Mouse (Mus musculus) forebrain, embryonic 14.5 days (tissue): ENCODE measurements around the gene Cep78. TPM values are rescaled to one million over a fixed set of nuclear protein-coding genes. Genes with fewer than 3 reads are reported as not detected.
A peak's percentile ranks its signal among the peaks of the same experiment; 100 is the strongest.

Source experiments
- ATAC-seq: fragments of 200-750 bp; cut with Nextera tagmentation; 2 replicates; pipeline ENCODE4 v1.8.0; 2017; ENCODE audit warnings: mild to moderate bottlenecking, moderate library complexity
- DNase-seq: peaks from one replicate; pipeline ENCODE4 v3.0.0-alpha.2; 2015; ENCODE audit warnings: low spot score
- H3K27ac ChIP-seq: fragments of 300-500 bp; sonication (generic); 2 replicates; pipeline ENCODE4 v1.5.1; 2014; ENCODE audit warnings: low read depth, mild to moderate bottlenecking, control low read depth, low read length, moderate library complexity
- H3K27me3 ChIP-seq: fragments of 300-500 bp; sonication (generic); replicated peaks from 2 replicates; pipeline ENCODE4 v1.6.1; 2014; ENCODE audit warnings: low read length, control low read depth, mixed read lengths; ENCODE audit not compliant: control insufficient read depth, insufficient read depth
- H3K36me3 ChIP-seq: fragments of 300-500 bp; sonication (generic); 2 replicates; pipeline ENCODE4 v1.6.1; 2014; ENCODE audit warnings: low read length, control low read depth; ENCODE audit not compliant: control insufficient read depth, insufficient read depth
- H3K4me1 ChIP-seq: fragments of 300-500 bp; sonication (generic); 2 replicates; pipeline ENCODE4 v1.6.1; 2014; ENCODE audit warnings: antibody characterized with exemption, low read length, control low read depth; ENCODE audit not compliant: control insufficient read depth, insufficient read depth
- H3K4me2 ChIP-seq: fragments of 300-500 bp; sonication (generic); 2 replicates; pipeline ENCODE4 v1.6.1; 2014; ENCODE audit warnings: mild to moderate bottlenecking, control low read depth, low read length
- H3K4me3 ChIP-seq: fragments of 300-500 bp; sonication (generic); 2 replicates; pipeline ENCODE4 v1.5.1; 2014; ENCODE audit warnings: low read depth, low read length, control low read depth
- H3K9ac ChIP-seq: fragments of 300-500 bp; sonication (generic); 2 replicates; pipeline ENCODE4 v1.6.1; 2014; ENCODE audit warnings: mild to moderate bottlenecking, low read length, control low read depth, moderate library complexity
- H3K9me3 ChIP-seq: fragments of 300-500 bp; sonication (generic); replicated peaks from 2 replicates; pipeline ENCODE4 v1.6.1; 2016; ENCODE audit warnings: low read length, control low read depth, mixed read lengths; ENCODE audit not compliant: control insufficient read depth
- WGBS: fragments of 180-500 bp; shearing (Covaris S2); extraction: QIAGEN DNeasy Blood & Tissue Kit; methylation state at CpG from one replicate; pipeline ENCODE4 v1.1.7; 2014; 5-methylcytosine and 5-hydroxymethylcytosine counted together
- polyA plus RNA-seq: library from polyadenylated mRNA; unstranded; fragments of >200 nt; fragmentation: Nextera tagmentation; extraction: Ambion mirVana; gene quantifications from 2 replicates; pipeline ENCODE4 v1.2.1, GENCODE M21; 2014

Gene Cep78
- polyA plus RNA-seq, 1 experiment from 2014 or later: 36.6 TPM

DNA sequence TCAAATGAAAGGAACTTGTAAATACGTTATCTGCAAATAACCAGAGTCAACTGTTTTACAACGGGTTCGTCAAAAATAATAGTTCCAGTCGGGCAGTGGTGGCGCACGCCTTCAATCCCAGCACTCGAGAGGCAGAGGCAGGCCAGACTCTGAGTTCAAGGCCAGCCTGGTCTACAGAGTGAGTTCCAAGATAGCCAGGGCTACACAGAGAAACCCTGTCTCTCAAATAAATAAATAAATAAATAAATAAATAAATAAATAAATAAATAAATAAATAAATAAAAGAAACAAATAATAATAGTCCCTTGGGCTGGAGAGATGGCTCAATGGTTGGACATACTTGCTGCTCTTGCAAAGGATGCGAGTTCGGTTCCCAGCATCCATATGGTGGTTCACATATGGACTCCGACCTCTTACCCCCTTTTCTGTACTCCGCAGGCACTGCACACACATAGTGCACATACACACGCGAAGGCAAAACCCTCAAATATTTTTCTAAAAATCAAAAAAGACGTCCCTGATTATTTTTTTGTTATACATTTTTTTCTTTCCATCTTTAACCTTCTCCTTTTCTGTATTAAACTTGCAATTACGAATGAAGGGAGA, 947 bp downstream of the Cep78 start:
- Histone ChIP-seq H3K27me3 (no peaks in the 10 kb centered on the region), H3K9ac (peak overlapping the region; percentile 95), H3K36me3 (peaks cover 11% of the 10 kb centered on the region; the same call in 1 of the 2 replicates), H3K27ac (peak overlapping the region; percentile 92), H3K4me2 (peak overlapping the region; percentile 64), H3K4me1 (peaks cover 14% of the 10 kb centered on the region), H3K9me3 (no peaks in the 10 kb centered on the region), H3K4me3 (peak overlapping the region; percentile 93)
- peak; percentile 18; the same call in 1 of the 2 replicates for ATAC-seq
- peak; percentile 35 for DNase-seq
- 40% methylated on average over 15 of the region's 15 CpGs for WGBS

DNA sequence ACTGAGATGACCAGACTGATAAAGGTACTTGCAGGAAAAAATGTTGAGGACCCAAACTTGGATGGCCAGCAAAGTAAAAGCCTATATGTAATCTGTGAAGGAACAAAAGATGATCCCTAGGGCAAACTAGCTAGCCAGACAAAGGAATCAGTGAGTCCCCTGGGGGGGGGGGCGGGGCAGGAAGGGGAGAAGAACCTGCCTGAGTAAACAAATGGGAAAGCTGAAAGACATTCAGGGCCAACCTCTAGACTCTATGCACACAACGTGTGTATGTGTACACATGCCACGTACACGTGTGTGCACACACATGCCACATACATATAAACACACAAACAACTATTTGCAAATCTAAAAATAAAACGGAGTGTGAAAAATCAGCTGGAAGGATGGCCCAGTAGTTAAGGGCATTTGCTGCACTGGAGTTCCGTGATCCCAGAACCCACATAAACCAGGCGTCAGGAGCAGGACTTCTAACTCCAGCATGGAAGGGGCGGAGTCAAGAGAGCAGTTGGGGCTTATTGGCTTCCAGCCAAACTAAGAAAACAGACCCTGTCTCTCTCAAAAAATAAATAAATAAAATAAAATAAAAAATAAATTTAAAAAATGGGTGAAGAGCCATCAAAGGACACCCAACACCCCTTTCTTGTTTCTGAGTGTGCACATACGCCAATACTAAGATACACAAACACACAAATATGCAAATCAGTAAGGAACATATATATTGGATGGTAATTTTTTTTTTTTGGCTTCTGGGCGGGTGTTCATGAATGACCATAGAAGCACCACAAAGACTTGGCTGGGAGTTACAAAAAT, 1.7 kb downstream of the Cep78 start:
- Histone ChIP-seq H3K4me2 (peak overlapping the region; percentile 64), H3K9ac (no peak overlapping the region), H3K4me3 (peak overlapping the region; percentile 93), H3K27ac (no peak overlapping the region), H3K36me3 (peaks cover 17% of the 10 kb centered on the region; the same call in 1 of the 2 replicates), H3K27me3 (no peaks in the 10 kb centered on the region), H3K4me1 (peaks cover 14% of the 10 kb centered on the region), H3K9me3 (no peaks in the 10 kb centered on the region)
- WGBS: 26% methylated on average over 9 of the region's 10 CpGs
- peak; percentile 62 for DNase-seq
- ATAC-seq: no peak

DNA sequence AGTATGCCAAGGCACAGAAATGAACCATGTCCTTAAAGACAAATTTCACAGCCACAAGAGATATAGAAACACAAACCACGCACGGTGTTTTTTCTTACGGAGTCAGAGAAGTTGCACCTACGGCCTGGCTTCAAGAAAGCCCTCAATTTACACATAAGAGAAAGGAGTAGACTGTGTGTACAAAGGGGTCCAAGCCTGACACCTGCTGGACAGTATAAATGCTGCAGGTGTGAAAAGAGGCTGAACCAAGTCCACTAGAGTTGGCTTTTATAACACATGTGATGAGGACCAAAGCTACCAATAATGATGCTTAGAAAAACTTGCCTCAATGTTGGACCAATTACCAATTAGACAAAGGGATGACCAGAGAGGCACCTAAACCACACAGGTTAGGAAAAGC, 2.9 kb downstream of the Cep78 start:
- H3K9ac ChIP-seq: no peak overlapping the region
- no peaks in the 10 kb centered on the region for H3K27me3 ChIP-seq
- no peak overlapping the region for H3K4me3 ChIP-seq
- peaks cover 28% of the 10 kb centered on the region for H3K36me3 ChIP-seq
- H3K27ac ChIP-seq: no peak overlapping the region
- peak; percentile 80 for DNase-seq
- H3K4me1 ChIP-seq: peaks cover 14% of the 10 kb centered on the region
- no peaks in the 10 kb centered on the region for H3K9me3 ChIP-seq
- WGBS: 41% methylated on average over 4 of the region's 4 CpGs
- ATAC-seq: peak; percentile 21; the same call in 1 of the 2 replicates
- H3K4me2 ChIP-seq: peak overlapping the region; percentile 5; the same call in 1 of the 2 replicates

DNA sequence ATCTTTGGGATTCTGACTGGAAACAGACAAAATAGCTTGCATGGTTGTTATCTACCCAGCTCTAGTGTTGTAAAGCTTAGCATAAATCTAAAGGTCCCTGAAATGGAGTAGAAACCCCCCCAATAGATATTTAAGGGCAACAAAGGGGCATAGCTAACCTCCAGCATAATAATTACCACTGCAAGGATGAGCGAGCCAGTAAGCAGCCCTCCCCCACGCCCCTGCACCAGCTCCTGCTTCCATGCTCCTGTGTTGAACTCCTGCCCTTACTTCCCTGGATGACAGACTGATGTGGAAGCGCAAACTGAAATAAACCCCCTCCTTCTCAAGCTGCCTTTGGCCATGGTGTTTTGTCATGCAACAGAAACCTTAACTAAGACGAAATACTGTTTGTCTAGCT, 11.4 kb downstream of the Cep78 start:
- Histone ChIP-seq H3K27ac (no peak overlapping the region), H3K9ac (no peak overlapping the region; the same call in 1 of the 2 replicates), H3K4me1 (no peaks in the 10 kb centered on the region), H3K27me3 (no peaks in the 10 kb centered on the region), H3K4me3 (no peak overlapping the region), H3K9me3 (no peaks in the 10 kb centered on the region), H3K36me3 (peaks cover 92% of the 10 kb centered on the region), H3K4me2 (no peak overlapping the region)
- WGBS: 86% methylated on average over 4 of the region's 4 CpGs
- DNase-seq: no peak
- no peak for ATAC-seq

DNA sequence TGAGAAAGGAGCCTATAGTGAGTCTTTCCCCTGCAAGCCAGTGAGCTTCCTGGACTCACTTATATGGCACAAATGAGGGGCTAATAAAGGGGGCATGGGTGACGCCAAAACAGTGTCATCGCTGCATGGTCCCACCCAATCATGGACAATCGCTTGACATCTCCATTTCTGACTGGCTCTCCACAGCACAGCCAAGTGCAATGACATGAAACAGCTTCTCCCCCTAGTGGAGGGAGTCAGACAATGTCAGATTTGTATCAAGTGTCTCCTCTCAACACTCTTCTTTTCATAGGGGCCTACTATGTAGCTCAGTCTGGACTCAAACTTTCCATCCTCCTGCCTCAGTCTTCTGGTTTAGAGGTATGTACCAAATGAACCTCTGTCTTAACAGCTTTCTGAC, 19.7 kb downstream of the Cep78 start:
- Histone ChIP-seq H3K4me1 (no peaks in the 10 kb centered on the region), H3K9ac (no peak overlapping the region), H3K9me3 (no peaks in the 10 kb centered on the region), H3K27me3 (no peaks in the 10 kb centered on the region), H3K4me2 (no peak overlapping the region), H3K36me3 (peaks cover 74% of the 10 kb centered on the region), H3K27ac (no peak overlapping the region), H3K4me3 (no peak overlapping the region)
- DNase-seq (peak; percentile 78), ATAC-seq (peak; percentile 82)
- WGBS: 60% methylated on average over 3 of the region's 3 CpGs

DNA sequence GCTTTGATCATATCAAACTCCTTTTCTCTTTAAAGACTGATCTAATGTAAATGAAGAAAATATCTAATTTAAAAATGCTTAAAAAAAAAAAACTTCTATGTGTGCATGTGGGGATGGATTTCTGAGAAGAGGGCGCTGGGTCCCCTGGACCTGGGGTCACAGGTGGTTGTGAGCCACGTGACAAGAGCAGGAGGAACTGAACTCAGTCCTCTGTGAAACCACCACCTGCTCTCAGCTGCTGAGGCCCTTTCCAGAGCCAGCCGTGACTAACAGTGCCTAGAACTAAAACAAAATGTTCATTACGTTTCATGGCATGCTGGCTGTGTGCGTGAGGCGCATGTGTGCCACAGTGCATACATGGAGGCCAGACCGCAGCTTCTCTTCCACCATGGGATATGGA, 20.3 kb downstream of the Cep78 start:
- DNase-seq (no peak), ATAC-seq (no peak)
- Histone ChIP-seq H3K9ac (no peak overlapping the region), H3K36me3 (peaks cover 74% of the 10 kb centered on the region), H3K9me3 (no peaks in the 10 kb centered on the region), H3K4me3 (no peak overlapping the region), H3K27ac (no peak overlapping the region), H3K4me1 (no peaks in the 10 kb centered on the region), H3K4me2 (no peak overlapping the region), H3K27me3 (no peaks in the 10 kb centered on the region)
- 90% methylated on average over 7 of the region's 7 CpGs for WGBS

DNA sequence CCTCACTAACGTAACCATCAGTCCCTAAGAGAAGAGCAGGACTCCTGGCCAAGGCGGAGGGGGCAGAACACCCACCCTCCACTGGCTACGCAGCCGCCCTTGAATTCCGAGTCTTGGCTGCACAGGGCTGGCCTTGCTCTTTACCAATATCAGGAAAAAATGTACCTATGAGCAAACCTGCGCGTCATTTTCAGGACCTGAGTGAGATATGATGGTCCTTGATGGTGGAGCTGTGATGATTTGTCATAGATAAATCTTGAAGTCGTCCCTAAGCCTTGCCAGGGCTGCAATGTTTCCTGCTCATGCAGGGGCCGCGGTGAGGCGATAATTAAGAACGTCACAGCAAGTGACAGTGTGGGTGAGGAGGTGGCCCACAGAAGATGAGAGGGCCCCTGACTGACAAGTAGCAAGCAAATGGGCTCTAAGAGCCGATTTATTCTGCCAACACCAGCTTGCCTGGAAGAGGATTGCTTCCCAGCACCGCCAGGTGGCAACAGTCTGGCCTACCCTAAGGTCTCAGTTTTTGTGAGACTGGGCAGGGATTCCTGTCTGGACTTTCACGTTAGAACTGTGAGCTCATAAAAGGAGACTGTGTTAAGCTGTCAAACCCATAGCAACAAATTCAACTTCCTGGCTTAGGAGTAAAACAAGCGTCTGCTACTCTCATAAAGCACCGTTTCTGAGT, 21.6 kb downstream of the Cep78 start:
- ATAC-seq (no peak), DNase-seq (peak; percentile 8)
- H3K9me3 ChIP-seq: no peaks in the 10 kb centered on the region
- H3K4me1 ChIP-seq: no peaks in the 10 kb centered on the region
- no peak overlapping the region for H3K4me2 ChIP-seq
- H3K9ac ChIP-seq: no peak overlapping the region
- H3K27me3 ChIP-seq: no peaks in the 10 kb centered on the region
- peaks cover 72% of the 10 kb centered on the region for H3K36me3 ChIP-seq
- no peak overlapping the region for H3K27ac ChIP-seq
- H3K4me3 ChIP-seq: no peak overlapping the region
- WGBS: 81% methylated on average over 17 of the region's 17 CpGs

DNA sequence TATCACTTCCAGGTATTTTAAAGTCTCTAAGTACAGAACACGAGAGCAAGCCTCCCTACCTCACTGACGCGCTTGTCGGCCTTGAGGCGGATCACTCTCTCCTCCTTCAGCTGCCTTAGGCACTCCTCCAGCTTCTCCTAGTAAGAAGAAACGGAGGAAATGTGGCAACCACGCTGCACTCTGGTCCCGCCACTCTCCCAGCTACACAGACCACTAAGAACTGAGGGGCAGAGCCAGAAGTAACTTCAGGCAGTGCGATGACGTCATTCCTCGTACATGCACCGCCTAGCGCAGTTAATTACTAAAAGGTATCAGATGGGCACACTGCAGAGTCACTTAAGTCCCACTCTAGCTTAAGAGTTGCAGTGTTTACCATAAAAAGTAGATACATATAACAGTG, 22.5 kb downstream of the Cep78 start:
- no peak overlapping the region for H3K4me2 ChIP-seq
- H3K27me3 ChIP-seq: no peaks in the 10 kb centered on the region
- peak; percentile 44; the same call in 1 of the 2 replicates for ATAC-seq
- no peak overlapping the region for H3K9ac ChIP-seq
- peak; percentile 15 for DNase-seq
- H3K36me3 ChIP-seq: peaks cover 66% of the 10 kb centered on the region
- H3K27ac ChIP-seq: no peak overlapping the region
- no peak overlapping the region for H3K4me3 ChIP-seq
- no peaks in the 10 kb centered on the region for H3K4me1 ChIP-seq
- WGBS: 77% methylated on average over 13 of the region's 13 CpGs
- no peaks in the 10 kb centered on the region for H3K9me3 ChIP-seq
